In genomic region chr6:32783102-32783501, GRCm38 (mm10) we compare ENCODE assay signal across 19 mouse cellular contexts.
DNase-seq lines count a peak whose midpoint lies in the region; TF ChIP-seq lines count a peak whose summit lies in the region.
"Had no signal": no experiment of that assay in that cellular context is flagged by ENCODE, and none has a peak within 500 bp of the region (broad histone marks: within the 10 kb centered on the region; RNA-seq: fewer than 3 reads in every experiment).

No protein-coding gene starts in this region.

- no peak for TF ChIP-seq POLR2A in bone marrow macrophage, adult 2 months (IDR thresholded peaks at IDR 0.05; ENCODE audit: borderline replicate concordance, low read depth, low read length)

- peak; percentile 91 for DNase-seq in heart, adult 11 months
- no peak for DNase-seq in heart, postnatal 25 days (ENCODE audit: low spot score)
- peak; percentile 8 to 33 for DNase-seq in heart, postnatal 14 days
- DNase-seq in heart, postnatal 4 days: no peak
- DNase-seq in cerebellum, postnatal 4 days (ENCODE audit: low spot score in 2 of 2): no peak
- DNase-seq in right cerebral cortex, adult 2 months (ENCODE audit: low spot score in 2 of 2): no peak
- DNase-seq: adrenal gland, postnatal 14 days; cerebellum, adult 18-20 months; cerebellum, adult 9-11 months; cerebellum, postnatal 36 days; forebrain, postnatal 0 days; gastrocnemius, postnatal 14 days; kidney, adult 18-20 months had no signal

- H3K4me3 ChIP-seq in bone marrow macrophage, adult 2 months (ENCODE audit: insufficient read depth, low read length): no peak overlapping the region
- H3K4me3 ChIP-seq in macrophage (ENCODE audit: inconsistent target): no peak overlapping the region
- H3K4me3 ChIP-seq: embryonic facial prominence, embryonic 12.5 days; forebrain, embryonic 12.5 days; hindbrain, embryonic 13.5 days; intestine, embryonic 15.5 days had no signal

- intact Hi-C loops in heart, postnatal 25 days (cut with DNase I): no loop called here
- intact Hi-C loops in heart, postnatal 14 days (cut with DNase I): no loop called here

- H3K36me3 ChIP-seq in macrophage (ENCODE audit: inconsistent target): no peaks in the 10 kb centered on the region
- H3K36me3 ChIP-seq: embryonic facial prominence, embryonic 12.5 days; forebrain, embryonic 12.5 days; hindbrain, embryonic 13.5 days; intestine, embryonic 15.5 days had no signal

- no peak for TF ChIP-seq CTCF in bone marrow macrophage, adult 2 months (IDR thresholded peaks at IDR 0.05; ENCODE audit: low read depth, low read length)

- 16% methylated on average over 4 of the region's 4 CpGs for whole genome bisulfite sequencing in macrophage (ENCODE audit: missing documents)

- H3K4me1 ChIP-seq in bone marrow macrophage, adult 2 months (ENCODE audit: control insufficient read depth, insufficient read depth, low read length): peaks cover 27% of the 10 kb centered on the region
- H3K4me1 ChIP-seq: embryonic facial prominence, embryonic 12.5 days had no signal

- H3K27ac ChIP-seq in bone marrow macrophage, adult 2 months (ENCODE audit: insufficient read depth, low read depth, low read length): peak overlapping the region; percentile 45
- peak overlapping the region; percentile 68 for H3K27ac ChIP-seq in macrophage
- H3K27ac ChIP-seq: embryonic facial prominence, embryonic 12.5 days; forebrain, embryonic 12.5 days; hindbrain, embryonic 13.5 days; intestine, embryonic 15.5 days had no signal

- H3K79me2 ChIP-seq in macrophage (ENCODE audit: inconsistent target): no peaks in the 10 kb centered on the region

Comparison
In these comparisons a context has a peak if more than half of its experiments do, and no peak if none do; other contexts are left out.
1. DNase-seq: peak in heart, adult 11 months (single experiment) and heart, postnatal 14 days (2 of 2); none in heart, postnatal 25 days (single experiment), heart, postnatal 4 days (single experiment), cerebellum, postnatal 4 days (0 of 2) and right cerebral cortex, adult 2 months (0 of 2).